Mouse (Mus musculus) left cerebral cortex, postnatal 14 days (tissue): ENCODE measurements around the gene Kbtbd4. TPM values are rescaled to one million over a fixed set of nuclear protein-coding genes. Genes with fewer than 3 reads are reported as not detected.
A peak's percentile ranks its signal among the peaks of the same experiment; 100 is the strongest.

Experiments used
- DNase-seq, 2 experiments: peaks; one replicate each; pipeline ENCODE4 v3.0.0; 2021 to 2022; ENCODE audit warnings: low spot score in 2 of 2, mixed read lengths in 1 of 2
- intact Hi-C: fragments of 180-260 bp; cut with DNase I; formaldehyde crosslinking; loops from one replicate; pipeline ENCODE4 v1.15.1; 2025
- total RNA-seq, 2 experiments: library from RNA; stranded (reverse); gene quantifications; 2 replicates each; pipeline ENCODE4 v1.2.3; 2021

The Kbtbd4 gene
- total RNA-seq, 2 experiments from 2014 or later, result 33.1 to 35.0 TPM

- DNase-seq, result peak; percentile 76 to 86
Measured at GRCm38 (mm10) chr2:90940233-90941229, 36.0 kb downstream of the Kbtbd4 start, which contains the start of gene Celf1. Gene Celf1 (plus strand): TSS chr2:90940382.

GRCm38 (mm10) chr2:90941744-90942143 is 37.2 kb downstream of the Kbtbd4 start:
- DNase-seq, result no peak
- intact Hi-C loops, result no loop called here

More at GRCm38 (mm10) chr2:90940233-90941229, 36.0 kb downstream of the Kbtbd4 start, which contains the start of gene Celf1:
- intact Hi-C loops, result no loop called here

DNA sequence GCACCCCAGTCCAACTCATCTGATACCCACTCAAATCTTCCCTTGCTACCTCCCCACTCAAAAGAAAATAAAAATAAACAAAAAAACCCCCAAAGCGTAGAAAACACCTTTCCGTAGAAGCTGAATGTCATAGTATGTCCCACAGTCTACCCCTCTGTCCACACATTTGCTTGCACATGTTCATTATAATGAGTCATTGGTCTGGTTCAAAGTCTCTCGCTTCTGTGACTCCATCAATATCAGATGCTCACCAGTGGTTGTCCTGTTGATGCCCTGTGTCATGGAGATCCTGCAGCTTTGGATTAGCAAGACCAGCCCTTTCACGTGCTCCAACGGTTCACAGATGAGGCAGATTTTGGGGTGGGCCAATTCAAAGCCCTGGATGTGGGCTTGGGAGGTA is 45.6 kb downstream of the Kbtbd4 start:
- intact Hi-C loops, result no loop called here
- no peak for DNase-seq

DNA sequence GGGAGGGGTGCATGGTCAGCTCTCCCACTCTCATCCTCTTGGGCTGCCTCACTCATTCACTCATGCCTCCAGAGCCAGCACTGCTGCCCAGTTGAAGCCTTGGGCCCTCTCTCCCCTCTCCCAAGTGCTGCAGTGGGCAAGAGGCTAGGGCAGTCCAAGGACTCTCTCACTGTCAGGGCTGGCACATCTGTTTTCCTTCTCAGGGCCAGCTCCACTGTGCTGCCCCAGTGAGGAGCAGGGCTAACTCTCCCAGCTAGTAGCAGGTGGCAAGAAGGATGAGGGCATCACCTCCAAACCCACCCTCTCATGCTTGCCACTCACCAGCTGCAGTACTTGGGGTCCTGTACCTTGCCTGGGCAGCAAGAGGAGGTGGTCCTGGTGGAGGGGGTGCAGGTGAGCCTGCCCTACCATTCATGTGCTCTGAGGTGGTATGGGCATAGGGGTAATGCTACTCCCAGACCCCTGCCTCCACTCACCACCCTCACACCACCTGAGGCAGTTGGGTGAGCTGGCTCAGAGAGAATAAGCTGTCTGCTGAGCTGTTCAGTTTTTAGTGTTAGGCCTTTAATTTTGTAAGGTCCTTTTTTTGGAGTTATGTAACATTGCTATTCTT is 46.1 kb downstream of the Kbtbd4 start:
- intact Hi-C loops, result no loop called here
- no peak for DNase-seq

DNA sequence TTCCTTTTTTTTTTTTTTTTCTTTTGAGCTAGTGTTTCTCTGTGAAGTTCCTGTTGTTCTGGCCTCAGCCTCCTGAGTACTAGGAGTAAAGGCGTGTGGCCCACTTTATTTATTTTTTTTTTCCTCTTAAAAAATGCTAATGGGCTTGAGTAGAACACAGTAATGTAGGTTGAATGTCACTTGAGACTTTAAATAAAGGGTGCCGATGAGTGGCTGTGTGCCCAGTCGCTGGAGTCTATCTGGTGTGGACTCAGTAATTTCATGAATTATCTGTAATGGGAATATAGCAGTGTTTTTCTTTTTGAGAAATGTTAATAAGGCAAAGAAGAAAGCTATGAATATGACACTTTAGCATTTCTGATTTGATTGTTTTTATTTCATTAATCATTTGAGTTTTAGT is 48.9 kb downstream of the Kbtbd4 start:
- intact Hi-C loops, result no loop called here
- DNase-seq, result no peak

DNA sequence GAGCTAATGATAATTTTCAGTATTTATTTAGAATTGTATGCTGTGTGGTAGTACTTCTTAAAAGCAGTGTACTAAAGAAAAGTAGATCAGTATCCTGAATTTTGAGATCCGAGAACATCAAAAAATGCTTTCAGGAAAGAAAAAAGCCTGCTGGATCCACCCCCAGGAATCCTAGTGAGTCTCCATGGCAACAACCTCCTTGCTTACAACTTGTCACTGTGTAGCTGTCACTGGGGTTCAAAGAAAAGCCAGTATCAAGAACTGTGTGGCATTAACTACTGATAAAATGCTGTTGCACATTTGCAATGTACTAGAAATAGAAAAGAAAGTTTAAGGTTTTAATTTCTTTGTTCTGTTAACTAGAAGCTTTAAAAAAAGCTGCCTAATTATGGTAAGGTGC is 51.5 kb downstream of the Kbtbd4 start:
- DNase-seq, result peak; percentile 61 to 71
- intact Hi-C loops, result no loop called here

GRCm38 (mm10) chr2:90958856-90959255 is 54.3 kb downstream of the Kbtbd4 start:
- no peak for DNase-seq
- intact Hi-C loops, result no loop called here

DNA sequence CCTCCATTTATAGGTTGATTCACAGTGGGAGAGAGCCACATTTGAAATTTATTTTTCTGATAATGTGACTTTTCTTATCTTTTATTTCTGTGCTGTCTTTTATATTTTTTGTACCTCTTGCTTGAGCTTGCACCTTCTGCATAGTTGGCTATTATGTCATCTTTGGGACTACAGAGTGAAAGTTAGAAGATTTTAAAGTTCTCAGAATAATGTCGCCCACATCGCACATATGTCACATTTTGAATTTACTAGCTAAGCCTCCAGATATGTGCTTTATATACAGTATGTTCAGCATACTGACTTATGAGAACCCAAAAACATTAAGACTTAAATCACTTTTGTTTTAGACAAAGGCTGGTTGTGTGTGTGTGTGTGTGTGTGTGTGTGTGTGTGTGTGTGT is 55.5 kb downstream of the Kbtbd4 start:
- peak; percentile 34 to 70 for DNase-seq
- intact Hi-C loops, result loop anchor here (10.0 kb wide), 1 partner anchor 85 kb away; no protein-coding TSS in a partner anchor

Other genes with a start within 250 kb of the Kbtbd4 start
- 10 to 100 TPM; 16.9 to 20.0 TPM for gene Nup160, start 227.5 kb upstream of the Kbtbd4 start, total RNA-seq
- gene Fnbp4, start 159.4 kb upstream of the Kbtbd4 start, total RNA-seq, result 10 to 100 TPM; 62.7 to 62.8 TPM
- under 1 TPM; 0.18 to 0.55 TPM for gene Agbl2, start 122.0 kb upstream of the Kbtbd4 start, total RNA-seq
- 100 to 1,000 TPM; 129 to 134 TPM for gene Mtch2, start 57.6 kb upstream of the Kbtbd4 start, total RNA-seq
- 100 to 1,000 TPM; 261 to 310 TPM for gene C1qtnf4, start 18.9 kb upstream of the Kbtbd4 start, total RNA-seq
- gene Ndufs3, start 87 bp downstream of the Kbtbd4 start, total RNA-seq, result 100 to 1,000 TPM; 224 to 244 TPM
- 100 to 1,000 TPM; 134 to 147 TPM for gene Celf1, start 35.6 kb downstream of the Kbtbd4 start, total RNA-seq
- gene Rapsn, start 130.9 kb downstream of the Kbtbd4 start, total RNA-seq, result under 1 TPM; 0.24 to 0.36 TPM
- 100 to 1,000 TPM; 203 to 208 TPM for gene Psmc3, start 149.3 kb downstream of the Kbtbd4 start, total RNA-seq
- 10 to 100 TPM; 26.2 to 32.9 TPM for gene Slc39a13, start 165.7 kb downstream of the Kbtbd4 start, total RNA-seq
- gene Spi1, start 177.7 kb downstream of the Kbtbd4 start, total RNA-seq, result 1 to 10 TPM; 4.3 to 4.7 TPM
- 1 to 10 TPM in 1 of 2 experiments, under 1 TPM in 1; 0.91 to 1.8 TPM for gene Mybpc3, start 213.4 kb downstream of the Kbtbd4 start, total RNA-seq